Mouse (Mus musculus) neutrophil, adult 5-6 weeks (primary cell): Measurements from ENCODE around the gene Ppy. TPM values are rescaled to one million over a fixed set of nuclear protein-coding genes. Genes with fewer than 3 reads are reported as not detected.

ENCODE experiments used
- ATAC-seq: fragments of 151-379, 151-347 bp; 2 replicates; pipeline ENCODE4 v1.8.0; 2017; ENCODE audit warnings: mild to moderate bottlenecking, moderate TSS enrichment; ENCODE audit not compliant: insufficient number of reproducible peaks, poor library complexity, low FRiP score, severe bottlenecking; ENCODE audit errors: extremely low read depth
- total RNA-seq: library from RNA; stranded (forward); fragments of 200-1000 nt; gene quantifications from 2 replicates; pipeline ENCODE4 v1.2.3, GENCODE M21; 2017

Ppy gene
- total RNA-seq, 1 experiment from 2014 or later, result not detected

- no peak for ATAC-seq
These were observed 48.4 kb downstream of the Ppy start for GRCm38 (mm10) chr11:102052697-102053096.

GRCm38 (mm10) chr11:102051954-102052353 lies 49.2 kb downstream of the Ppy start:
- ATAC-seq, result no peak

GRCm38 (mm10) chr11:102051541-102051940 lies 49.6 kb downstream of the Ppy start:
- no peak for ATAC-seq

Other genes with a start within 250 kb of the Ppy start
- not detected in 2 replicates for gene Meox1, start 206.9 kb downstream of the Ppy start, total RNA-seq
- not detected in 2 replicates for gene Sost, start 134.3 kb downstream of the Ppy start, total RNA-seq
- gene Cfap97d1, start 117.0 kb downstream of the Ppy start, total RNA-seq, result not detected in 2 replicates
- 9.5 and 12.0 TPM in 2 replicates for gene Dusp3, start 114.3 kb downstream of the Ppy start, total RNA-seq
- gene Mpp3, start 72.9 kb downstream of the Ppy start, total RNA-seq, result not detected in 2 replicates
- gene Cd300lg, start 59.8 kb downstream of the Ppy start, total RNA-seq, result 0.58 and 2.0 TPM in 2 replicates
- not detected in 2 replicates for gene Mpp2, start 12.8 kb downstream of the Ppy start, total RNA-seq
- not detected in 2 replicates for gene Pyy, start 6.5 kb upstream of the Ppy start, total RNA-seq
- not detected in 2 replicates for gene Nags, start 44.2 kb upstream of the Ppy start, total RNA-seq
- 7.2 and 13.6 TPM in 2 replicates for gene Tmem101, start 55.1 kb upstream of the Ppy start, total RNA-seq
- gene Lsm12, start 84.0 kb upstream of the Ppy start, total RNA-seq, result 46.8 and 56.2 TPM in 2 replicates
- 14.7 and 16.5 TPM in 2 replicates for gene G6pc3, start 88.3 kb upstream of the Ppy start, total RNA-seq
- 62.9 and 64.1 TPM in 2 replicates for gene Hdac5, start 128.8 kb upstream of the Ppy start, total RNA-seq
- gene BC030867, start 147.6 kb upstream of the Ppy start, total RNA-seq, result not detected in 2 replicates
- gene Asb16, start 167.4 kb upstream of the Ppy start, total RNA-seq, result not detected in 2 replicates
- 51.1 and 54.8 TPM in 2 replicates for gene Tmub2, start 183.6 kb upstream of the Ppy start, total RNA-seq
- 36.7 and 44.5 TPM in 2 replicates for gene Atxn7l3, start 195.3 kb upstream of the Ppy start, total RNA-seq
- 169 and 195 TPM in 2 replicates for gene Ubtf, start 218.4 kb upstream of the Ppy start, total RNA-seq